Comparison of ENCODE assay signal across 22 mouse cellular contexts in the genomic region with DNA sequence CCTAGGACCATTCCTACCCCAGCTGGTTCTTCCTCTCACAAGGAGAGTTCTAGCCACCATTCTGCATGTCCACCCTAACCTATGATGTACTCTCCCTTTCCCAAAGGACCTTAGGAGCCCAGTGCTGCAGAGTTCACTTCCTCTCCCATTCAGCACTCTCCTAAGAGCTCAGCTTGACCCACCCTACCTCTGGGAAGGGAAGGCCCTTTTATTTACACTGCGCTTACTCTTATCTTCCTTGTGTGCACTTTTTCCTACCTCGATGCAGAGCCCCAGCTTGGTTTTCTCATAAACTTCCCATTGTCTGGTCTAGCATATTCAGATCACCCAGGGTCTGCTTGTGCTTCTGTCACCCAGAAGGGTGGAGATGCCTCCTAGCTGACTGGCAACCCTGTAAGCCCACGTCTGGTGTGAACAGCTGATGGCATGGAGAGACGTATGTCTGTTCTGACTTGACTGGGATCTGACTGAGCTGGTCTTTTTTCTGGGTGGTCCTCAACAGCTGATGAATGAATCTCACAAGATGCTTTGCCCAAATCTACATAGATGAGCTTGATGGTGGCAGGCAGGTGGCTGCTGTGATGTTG. TPM values are rescaled to one million over a fixed set of nuclear protein-coding genes. Genes with fewer than 3 reads are reported as not detected.
A peak's percentile ranks its signal among the peaks of the same experiment; 100 is the strongest.
DNase-seq lines count a peak whose midpoint lies in the region; ATAC-seq and TF ChIP-seq lines count a peak whose summit lies in the region.
"Had no signal": no experiment of that assay in that cellular context is flagged by ENCODE, and none has a peak within 500 bp of the region (broad histone marks: within the 10 kb centered on the region; RNA-seq: fewer than 3 reads in every experiment).

No protein-coding gene starts in this region.

- no peaks in the 10 kb centered on the region for H3K27me3 ChIP-seq in heart, embryonic 12.5 days (replicated peaks)
- no peaks in the 10 kb centered on the region for H3K27me3 ChIP-seq in heart, embryonic 10.5 days (ENCODE audit: insufficient read depth, poor library complexity, severe bottlenecking)
- no peaks in the 10 kb centered on the region for H3K27me3 ChIP-seq in stomach, embryonic 15.5 days (replicated peaks)
- H3K27me3 ChIP-seq in stomach, postnatal 0 days (ENCODE audit: control insufficient read depth, insufficient read depth, low read length), result no peaks in the 10 kb centered on the region
- H3K27me3 ChIP-seq in liver, embryonic 12.5 days (replicated peaks), result no peaks in the 10 kb centered on the region
- H3K27me3 ChIP-seq: embryonic facial prominence, embryonic 12.5 days; midbrain, embryonic 15.5 days had no signal

- no peak overlapping the region for H3K9ac ChIP-seq in heart, embryonic 12.5 days
- H3K9ac ChIP-seq in stomach, embryonic 15.5 days, result no peak overlapping the region
- no peak overlapping the region for H3K9ac ChIP-seq in stomach, postnatal 0 days (ENCODE audit: low read length)
- peak overlapping the region; percentile 57; the same call in 1 of the 2 replicates for H3K9ac ChIP-seq in liver, embryonic 12.5 days
- H3K9ac ChIP-seq: embryonic facial prominence, embryonic 12.5 days; hindbrain, embryonic 14.5 days; midbrain, embryonic 15.5 days had no signal

- no peaks in the 10 kb centered on the region for H3K9me3 ChIP-seq in heart, embryonic 12.5 days (replicated peaks)
- no peaks in the 10 kb centered on the region for H3K9me3 ChIP-seq in heart, embryonic 10.5 days
- no peaks in the 10 kb centered on the region for H3K9me3 ChIP-seq in stomach, embryonic 15.5 days
- no peaks in the 10 kb centered on the region for H3K9me3 ChIP-seq in stomach, postnatal 0 days (ENCODE audit: control insufficient read depth, low read length)
- H3K9me3 ChIP-seq in liver, embryonic 12.5 days (replicated peaks), result no peaks in the 10 kb centered on the region
- H3K9me3 ChIP-seq: embryonic facial prominence, embryonic 12.5 days; limb, embryonic 10.5 days; midbrain, embryonic 15.5 days had no signal

- no peak for TF ChIP-seq CTCF in stomach, postnatal 0 days (IDR thresholded peaks at IDR 0.05; ENCODE audit: low read depth)

- no peak for ATAC-seq in heart, embryonic 12.5 days (ENCODE audit: insufficient number of reproducible peaks, low FRiP score)
- ATAC-seq in stomach, embryonic 15.5 days (ENCODE audit: insufficient read depth, low FRiP score, low read depth), result peak; percentile 58; the same call in 1 of the 2 replicates
- no peak; the same call in 1 of the 2 replicates for ATAC-seq in stomach, postnatal 0 days (ENCODE audit: low FRiP score, low TSS enrichment)
- peak; percentile 53 for ATAC-seq in liver, embryonic 12.5 days
- ATAC-seq: midbrain, embryonic 15.5 days had no signal

- no peak for DNase-seq in heart, embryonic 10.5 days (ENCODE audit: low spot score)
- no peak for DNase-seq in stomach, postnatal 0 days (ENCODE audit: low spot score)
- DNase-seq in right cerebral cortex, postnatal 14 days, result no peak
- DNase-seq in yolk sac, embryonic 10.5 days (ENCODE audit: low spot score), result no peak
- DNase-seq in left cerebral cortex, adult 9 months (ENCODE audit: low spot score in 2 of 2), result no peak
- DNase-seq: adrenal gland, postnatal 25 days; cerebellum, adult 9-10 months; gastrocnemius, adult 2 months; heart, postnatal 14 days; kidney, adult 9 months; layer of hippocampus, postnatal 36 days; lung, adult 2 months; retina, postnatal 1 day; spleen, adult 18-20 months; thymus, postnatal 14 days had no signal

- no peak overlapping the region for H3K4me3 ChIP-seq in heart, embryonic 12.5 days
- no peak overlapping the region for H3K4me3 ChIP-seq in heart, embryonic 10.5 days
- H3K4me3 ChIP-seq in stomach, embryonic 15.5 days (replicated peaks), result no peak overlapping the region
- no peak overlapping the region for H3K4me3 ChIP-seq in stomach, postnatal 0 days (ENCODE audit: low read depth, low read length)
- H3K4me3 ChIP-seq in liver, embryonic 12.5 days, result no peak overlapping the region
- H3K4me3 ChIP-seq: embryonic facial prominence, embryonic 12.5 days; gastrocnemius, adult 2 months; limb, embryonic 10.5 days; midbrain, embryonic 15.5 days had no signal

- H3K27ac ChIP-seq in heart, embryonic 12.5 days (ENCODE audit: poor library complexity, severe bottlenecking), result 0 out of 2 replicates have a peak overlapping the region, but pooled peaks have one; percentile 16
- no peak overlapping the region; the same call in 1 of the 2 replicates for H3K27ac ChIP-seq in heart, embryonic 10.5 days
- H3K27ac ChIP-seq in stomach, embryonic 15.5 days, result no peak overlapping the region
- H3K27ac ChIP-seq in stomach, postnatal 0 days (replicated peaks), result no peak overlapping the region
- H3K27ac ChIP-seq in liver, embryonic 12.5 days, result peak overlapping the region; percentile 87
- H3K27ac ChIP-seq: embryonic facial prominence, embryonic 12.5 days; gastrocnemius, adult 2 months; hindbrain, embryonic 14.5 days; limb, embryonic 10.5 days; midbrain, embryonic 15.5 days had no signal

- peaks cover 8% of the 10 kb centered on the region for H3K4me1 ChIP-seq in heart, embryonic 12.5 days (replicated peaks)
- peaks cover 8% of the 10 kb centered on the region; the same call in 1 of the 2 replicates for H3K4me1 ChIP-seq in heart, embryonic 10.5 days
- H3K4me1 ChIP-seq in stomach, embryonic 15.5 days, result no peaks in the 10 kb centered on the region
- no peaks in the 10 kb centered on the region for H3K4me1 ChIP-seq in stomach, postnatal 0 days (replicated peaks; ENCODE audit: control insufficient read depth, insufficient read depth)
- peaks cover 72% of the 10 kb centered on the region for H3K4me1 ChIP-seq in liver, embryonic 12.5 days
- H3K4me1 ChIP-seq: embryonic facial prominence, embryonic 12.5 days; midbrain, embryonic 15.5 days had no signal

- 45% methylated on average over 4 of the region's 4 CpGs for WGBS in heart, embryonic 12.5 days
- 54% methylated on average over 4 of the region's 4 CpGs for WGBS in heart, embryonic 10.5 days
- WGBS in stomach, embryonic 15.5 days, result 39% methylated on average over 4 of the region's 4 CpGs
- WGBS in stomach, postnatal 0 days, result 47% methylated on average over 4 of the region's 4 CpGs
- WGBS in liver, embryonic 12.5 days (ENCODE audit: insufficient replicate concordance), result 35% methylated on average over 4 of the region's 4 CpGs

- no peaks in the 10 kb centered on the region for H3K36me3 ChIP-seq in heart, embryonic 12.5 days
- H3K36me3 ChIP-seq in heart, embryonic 10.5 days, result no peaks in the 10 kb centered on the region
- H3K36me3 ChIP-seq in stomach, embryonic 15.5 days, result no peaks in the 10 kb centered on the region
- no peaks in the 10 kb centered on the region for H3K36me3 ChIP-seq in stomach, postnatal 0 days (ENCODE audit: control insufficient read depth, insufficient read depth, low read length)
- H3K36me3 ChIP-seq in liver, embryonic 12.5 days, result 0 out of 2 replicates have a peak, but pooled peaks cover 3% of the 10 kb centered on the region
- H3K36me3 ChIP-seq: embryonic facial prominence, embryonic 12.5 days; limb, embryonic 10.5 days; midbrain, embryonic 15.5 days had no signal

- H3K4me2 ChIP-seq in heart, embryonic 12.5 days, result no peak overlapping the region
- no peak overlapping the region for H3K4me2 ChIP-seq in stomach, embryonic 15.5 days
- no peak overlapping the region for H3K4me2 ChIP-seq in stomach, postnatal 0 days (replicated peaks; ENCODE audit: low read depth)
- peak overlapping the region; percentile 42 for H3K4me2 ChIP-seq in liver, embryonic 12.5 days
- H3K4me2 ChIP-seq: embryonic facial prominence, embryonic 12.5 days; hindbrain, embryonic 14.5 days; midbrain, embryonic 15.5 days had no signal

- TF ChIP-seq EP300 in stomach, postnatal 0 days (optimal IDR thresholded peaks at IDR 0.05), result no peak

RNA-seq across cellular contexts. Expression of a gene that starts 29.2 kb away (rescaled TPM):
- polyA plus RNA-seq in heart, embryonic 12.5 days (2016; fragmentation: Nextera tagmentation; extraction: Ambion mirVana), result 5.9 and 7.9 TPM in 2 replicates
- 5.1 and 6.0 TPM in 2 replicates for polyA plus RNA-seq in heart, embryonic 10.5 days (2016; fragmentation: Nextera tagmentation; extraction: Ambion mirVana)
- 5.1 and 6.7 TPM in 2 replicates for polyA plus RNA-seq in stomach, embryonic 15.5 days (2015; fragmentation: Nextera tagmentation; extraction: Ambion mirVana)
- 2.6 and 2.8 TPM in 2 replicates for polyA plus RNA-seq in stomach, postnatal 0 days (2015; fragmentation: Nextera tagmentation; extraction: Ambion mirVana)
- polyA plus RNA-seq in liver, embryonic 12.5 days (2016; fragmentation: Nextera tagmentation; extraction: Ambion mirVana), result 16.0 and 17.1 TPM in 2 replicates

Comparison
In these comparisons a context has a peak if more than half of its experiments do, and no peak if none do; other contexts are left out.
1. ATAC-seq: peak in stomach, embryonic 15.5 days (single experiment) and liver, embryonic 12.5 days (single experiment); none in heart, embryonic 12.5 days (single experiment) and stomach, postnatal 0 days (single experiment).
2. H3K27ac ChIP-seq: peak in heart, embryonic 12.5 days (single experiment) and liver, embryonic 12.5 days (single experiment); none in heart, embryonic 10.5 days (single experiment), stomach, embryonic 15.5 days (single experiment) and stomach, postnatal 0 days (single experiment).